Mouse (Mus musculus) CH12.LX (cell line): ENCODE measurements around the gene Phka2. TPM values are rescaled to one million over a fixed set of nuclear protein-coding genes. Genes with fewer than 3 reads are reported as not detected.

Source experiments
- DNase-seq: peaks from one replicate; pipeline ENCODE4 v3.0.0-alpha.2; 2013; ENCODE audit errors: extremely low read depth
- H3K27ac ChIP-seq: 2 replicates; pipeline ENCODE4 v1.5.1; 2012; ENCODE audit warnings: low read depth, mild to moderate bottlenecking, control low read depth, moderate library complexity; ENCODE audit not compliant: insufficient read depth
- H3K27me3 ChIP-seq: replicated peaks from 2 replicates; pipeline ENCODE3; 2012; ENCODE audit warnings: inconsistent platforms
- H3K36me3 ChIP-seq, 2 experiments: replicated peaks in 1 of 2; 2 replicates each; pipeline versions ENCODE3 to v1.6.1; 2012; ENCODE audit warnings: inconsistent platforms in 1 of 2, low read length in 1 of 2, mild to moderate bottlenecking in 1 of 2, mixed read lengths in 1 of 2, moderate library complexity in 1 of 2; ENCODE audit not compliant: control insufficient read depth in 1 of 2, insufficient read depth in 1 of 2
- H3K4me1 ChIP-seq, 2 experiments: 2 replicates each; pipeline ENCODE4 v1.6.1; 2012; ENCODE audit warnings: inconsistent platforms in 1 of 2, moderate library complexity in 1 of 2; ENCODE audit not compliant: insufficient read depth in 2 of 2, control insufficient read depth in 1 of 2
- H3K4me2 ChIP-seq: 2 replicates; pipeline ENCODE4 v1.6.1; 2012; ENCODE audit warnings: low read depth, mild to moderate bottlenecking, control low read depth; ENCODE audit not compliant: poor library complexity, insufficient read depth, severe bottlenecking
- H3K4me3 ChIP-seq, 3 experiments: fragments of 150-350 bp in 1 of 3; sonication (generic) in 1 of 3; replicated peaks in 1 of 3; 2 replicates each; pipeline versions ENCODE3 to v1.5.1; 2011 to 2012; ENCODE audit warnings: low read depth in 2 of 3, low read length in 2 of 3, mild to moderate bottlenecking in 2 of 3, moderate library complexity in 2 of 3, control low read depth in 1 of 3, improper control_type of control experiment in 1 of 3, inconsistent platforms in 1 of 3, mixed read lengths in 1 of 3; ENCODE audit not compliant: poor library complexity in 1 of 3
- H3K79me2 ChIP-seq: replicated peaks from 2 replicates; pipeline ENCODE4 v1.6.1; 2012; ENCODE audit warnings: mild to moderate bottlenecking, moderate library complexity; ENCODE audit not compliant: control insufficient read depth, poor library complexity, insufficient read depth, severe bottlenecking; ENCODE audit errors: extremely low read depth
- H3K9ac ChIP-seq: 2 replicates; pipeline ENCODE4 v1.6.1; 2012; ENCODE audit warnings: low read depth, mild to moderate bottlenecking, control low read depth, moderate library complexity; ENCODE audit not compliant: insufficient read depth
- H3K9me3 ChIP-seq: replicated peaks from 2 replicates; pipeline ENCODE3; 2012; ENCODE audit warnings: low read length, inconsistent platforms, mixed read lengths
- CTCF ChIP-seq, 2 experiments: IDR thresholded peaks in 1 of 2; conservative IDR thresholded peaks in 1 of 2; 2 replicates each; pipeline ENCODE4 v1.5.1; 2011 to 2012; ENCODE audit warnings: low read depth in 2 of 2, low read length in 2 of 2, improper control_type of control experiment in 1 of 2, inconsistent platforms in 1 of 2, mild to moderate bottlenecking in 1 of 2, moderate library complexity in 1 of 2
- E2F4 ChIP-seq: IDR thresholded peaks from 2 replicates; pipeline ENCODE4 v1.6.1; 2011; ENCODE audit warnings: low read depth, low read length, improper control_type of control experiment; ENCODE audit not compliant: insufficient replicate concordance
- ELF1 ChIP-seq: IDR thresholded peaks from 2 replicates; pipeline ENCODE4 v1.6.1; 2014; ENCODE audit warnings: low read depth, mild to moderate bottlenecking, inconsistent platforms, low read length, improper control_type of control experiment
- EP300 ChIP-seq: IDR thresholded peaks from 2 replicates; pipeline ENCODE4 v1.6.1; 2011; ENCODE audit warnings: low read length, improper control_type of control experiment
- IRF4 ChIP-seq: IDR thresholded peaks from 2 replicates; pipeline ENCODE4 v1.6.1; 2014; ENCODE audit warnings: low read depth, mild to moderate bottlenecking, inconsistent platforms, low read length, improper control_type of control experiment
- KAT2A ChIP-seq: IDR thresholded peaks from 2 replicates; pipeline ENCODE4 v1.6.1; 2012; ENCODE audit warnings: low read length, improper control_type of control experiment, inconsistent platforms; ENCODE audit not compliant: insufficient replicate concordance
- MEF2A ChIP-seq: IDR thresholded peaks from 2 replicates; pipeline ENCODE4 v1.6.1; 2014; ENCODE audit warnings: low read depth, mild to moderate bottlenecking, inconsistent platforms, low read length, improper control_type of control experiment, borderline replicate concordance
- NELFE ChIP-seq: IDR thresholded peaks from 2 replicates; pipeline ENCODE4 v1.6.1; 2011; ENCODE audit warnings: low read depth, low read length, improper control_type of control experiment
- POLR2AphosphoS2 ChIP-seq: IDR thresholded peaks from 2 replicates; pipeline ENCODE4 v1.6.1; 2011; ENCODE audit warnings: low read depth, low read length, improper control_type of control experiment
- TCF12 ChIP-seq: IDR thresholded peaks from 2 replicates; pipeline ENCODE4 v1.6.1; 2014; ENCODE audit warnings: low read depth, mild to moderate bottlenecking, inconsistent platforms, low read length, improper control_type of control experiment
- USF1 ChIP-seq: IDR thresholded peaks from 2 replicates; pipeline ENCODE4 v1.6.1; 2014; ENCODE audit warnings: low read depth, mild to moderate bottlenecking, inconsistent platforms, low read length, improper control_type of control experiment
- ZMIZ1 ChIP-seq: IDR thresholded peaks from 2 replicates; pipeline ENCODE4 v1.6.1; 2012; ENCODE audit warnings: low read depth, mild to moderate bottlenecking, inconsistent platforms, low read length, improper control_type of control experiment
- dilution Hi-C: fragments of 300-500 bp; cut with MboI; formaldehyde crosslinking; loops from 2 replicates; pipeline ENCODE4 v1.14.3; 2020; ENCODE audit warnings: low sequenced_read_pairs; ENCODE audit not compliant: extremely low pct_unique_long_range_greater_than_20kb, extremely low pct_ligation_motif_present
- in situ Hi-C: fragments of 300-500 bp; cut with MboI; formaldehyde crosslinking; loops from 3 replicates; pipeline ENCODE4 v1.14.3; 2019; ENCODE audit warnings: low sequenced_read_pairs, low pct_ligation_motif_present, low pct_unique_long_range_greater_than_20kb, mixed read lengths
- polyA plus RNA-seq: library from polyadenylated mRNA; unstranded; fragments of >175 nt; gene quantifications from 2 replicates; pipeline ENCODE4 v1.2.1, GENCODE M21; 2012; ENCODE audit warnings: low read depth; ENCODE audit not compliant: insufficient read length
- total RNA-seq, 2 experiments: library from RNA; depleted of rRNA; stranded (reverse); fragments of 300-350 nt in 1 of 2; fragments of >200 nt in 1 of 2; gene quantifications; 2 replicates each; pipeline ENCODE4 v1.2.3; 2012 to 2014

Phka2 gene
- total and polyA plus RNA-seq, 3 experiments: 8.2 to 12.5 (median 10.1) TPM

DNA sequence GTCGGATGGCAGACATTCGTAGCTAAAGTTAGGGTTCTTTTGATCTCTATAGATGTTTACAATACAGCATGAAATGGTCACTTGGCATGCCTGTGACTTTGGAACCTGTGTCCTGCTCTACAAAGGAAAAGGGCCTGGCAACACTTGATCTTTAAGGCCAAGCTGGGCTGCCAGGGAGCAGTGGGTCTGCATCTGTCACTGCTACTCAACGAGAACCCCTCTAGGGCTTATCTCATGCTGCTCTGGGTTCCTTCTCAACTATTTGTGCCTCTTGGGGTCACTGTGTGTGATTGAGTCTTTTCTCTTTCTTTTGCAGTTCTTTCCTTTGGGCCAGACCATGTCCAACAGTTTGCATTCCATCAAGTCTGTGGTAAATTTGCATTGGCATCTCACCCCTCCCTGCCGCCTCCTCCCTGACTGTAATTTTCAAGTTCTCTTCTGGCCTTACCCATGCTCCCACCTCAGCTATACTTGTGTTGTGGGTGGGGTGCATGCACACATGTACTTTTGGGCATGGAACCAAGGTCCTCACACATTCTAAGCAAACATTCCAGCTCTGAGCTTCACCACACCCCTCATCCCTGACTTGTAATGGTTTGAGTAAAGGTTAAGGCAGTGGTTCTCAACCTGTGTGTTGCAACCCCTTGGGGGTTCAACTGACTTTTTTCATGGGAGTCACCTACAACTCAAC is 82.3 kb downstream of the Phka2 start:
- no peak overlapping the region for H3K4me2 ChIP-seq
- no peak overlapping the region for H3K9ac ChIP-seq
- peaks cover 0 to 4% of the 10 kb centered on the region in 2 experiments; a peak in 1 of 4 replicates for H3K4me1 ChIP-seq
- dilution Hi-C loops: no loop called here
- TF ChIP-seq NELFE (no peak), USF1 (no peak), E2F4 (no peak), IRF4 (no peak), ZMIZ1 (no peak), CTCF (conservative IDR thresholded peaks at IDR 0.05 in 1 of 2, IDR thresholded peaks at IDR 0.05 in 1 of 2; ENCODE audit: low read depth in 2 of 2, low read length in 2 of 2) (no peak), EP300 (no peak), KAT2A (no peak), TCF12 (no peak)
- H3K36me3 ChIP-seq: peaks cover 8 to 46% of the 10 kb centered on the region in 2 experiments
- H3K4me3 ChIP-seq: no peak overlapping the region
- no peaks in the 10 kb centered on the region for H3K9me3 ChIP-seq
- H3K27me3 ChIP-seq: no peaks in the 10 kb centered on the region
- H3K27ac ChIP-seq: no peak overlapping the region
- in situ Hi-C loops: loop anchor here (25.0 kb wide), 1 partner anchor 453 kb away; no protein-coding TSS in a partner anchor
- H3K79me2 ChIP-seq: no peaks in the 10 kb centered on the region
- DNase-seq: no peak

DNA sequence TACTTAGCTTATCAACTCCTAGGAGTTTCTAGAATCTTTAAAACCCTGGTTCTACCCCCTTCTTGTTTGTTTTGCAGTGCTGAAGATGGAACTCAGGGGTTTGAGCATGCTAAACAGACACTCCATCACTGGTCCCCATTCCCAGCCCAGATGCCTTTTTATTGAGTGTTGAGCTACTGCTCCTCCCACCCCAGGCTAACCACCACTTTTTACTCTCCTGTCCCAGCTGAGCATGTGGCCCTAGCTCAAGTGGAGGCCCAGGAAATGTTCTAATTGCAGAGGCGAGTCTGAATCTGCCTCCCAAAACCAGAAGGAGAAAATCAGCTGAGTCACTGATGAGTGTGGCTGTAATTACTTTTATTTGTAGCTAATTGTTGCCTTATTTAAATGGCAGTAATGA is 83.1 kb downstream of the Phka2 start:
- in situ Hi-C loops: loop anchor here (25.0 kb wide), 1 partner anchor 452 kb away; no protein-coding TSS in a partner anchor

GRCm38 (mm10) chrX:160588523-160588922 is 86.6 kb downstream of the Phka2 start:
- Histone ChIP-seq H3K4me2 (no peak overlapping the region), H3K36me3 (peaks cover 6 to 41% of the 10 kb centered on the region in 2 experiments), H3K9me3 (no peaks in the 10 kb centered on the region), H3K27me3 (no peaks in the 10 kb centered on the region), H3K4me1 (peaks cover 0 to 16% of the 10 kb centered on the region in 2 experiments; a peak in 2 of 4 replicates), H3K9ac (no peak overlapping the region), H3K27ac (no peak overlapping the region), H3K79me2 (no peaks in the 10 kb centered on the region), H3K4me3 (no peak overlapping the region)
- no peak for DNase-seq
- in situ Hi-C loops: loop anchor here (25.0 kb wide), 1 partner anchor 449 kb away; no protein-coding TSS in a partner anchor
- dilution Hi-C loops: no loop called here
- no peak for TF ChIP-seq MEF2A

More for the DNA sequence above, 83.1 kb downstream of the Phka2 start:
- DNase-seq: no peak
- Histone ChIP-seq H3K36me3 (peaks cover 10 to 44% of the 10 kb centered on the region in 2 experiments), H3K27me3 (no peaks in the 10 kb centered on the region), H3K9ac (no peak overlapping the region), H3K4me2 (no peak overlapping the region), H3K9me3 (no peaks in the 10 kb centered on the region), H3K4me1 (peaks cover 0 to 4% of the 10 kb centered on the region in 2 experiments; a peak in 1 of 4 replicates), H3K27ac (no peak overlapping the region), H3K4me3 (no peak overlapping the region), H3K79me2 (no peaks in the 10 kb centered on the region)
- TF ChIP-seq POLR2AphosphoS2 (no peak), EP300 (no peak), ELF1 (no peak), E2F4 (no peak)
- dilution Hi-C loops: no loop called here
